Mouse (Mus musculus) CH12.LX (cell line): ENCODE results near the gene Eif2d. TPM values are rescaled to one million over a fixed set of nuclear protein-coding genes. Genes with fewer than 3 reads are reported as not detected.

Experiments used
- DNase-seq: peaks from one replicate; pipeline ENCODE4 v3.0.0-alpha.2; 2013; ENCODE audit errors: extremely low read depth
- H3K27ac ChIP-seq: 2 replicates; pipeline ENCODE4 v1.5.1; 2012; ENCODE audit warnings: low read depth, mild to moderate bottlenecking, control low read depth, moderate library complexity; ENCODE audit not compliant: insufficient read depth
- H3K27me3 ChIP-seq: replicated peaks from 2 replicates; pipeline ENCODE3; 2012; ENCODE audit warnings: inconsistent platforms
- H3K36me3 ChIP-seq, 2 experiments: replicated peaks in 1 of 2; 2 replicates each; pipeline versions ENCODE3 to v1.6.1; 2012; ENCODE audit warnings: inconsistent platforms in 1 of 2, low read length in 1 of 2, mild to moderate bottlenecking in 1 of 2, mixed read lengths in 1 of 2, moderate library complexity in 1 of 2; ENCODE audit not compliant: control insufficient read depth in 1 of 2, insufficient read depth in 1 of 2
- H3K4me1 ChIP-seq, 2 experiments: 2 replicates each; pipeline ENCODE4 v1.6.1; 2012; ENCODE audit warnings: inconsistent platforms in 1 of 2, moderate library complexity in 1 of 2; ENCODE audit not compliant: insufficient read depth in 2 of 2, control insufficient read depth in 1 of 2
- H3K4me2 ChIP-seq: 2 replicates; pipeline ENCODE4 v1.6.1; 2012; ENCODE audit warnings: low read depth, mild to moderate bottlenecking, control low read depth; ENCODE audit not compliant: poor library complexity, insufficient read depth, severe bottlenecking
- H3K4me3 ChIP-seq, 3 experiments: fragments of 150-350 bp in 1 of 3; sonication (generic) in 1 of 3; replicated peaks in 1 of 3; 2 replicates each; pipeline versions ENCODE3 to v1.5.1; 2011 to 2012; ENCODE audit warnings: low read depth in 2 of 3, low read length in 2 of 3, mild to moderate bottlenecking in 2 of 3, moderate library complexity in 2 of 3, control low read depth in 1 of 3, improper control_type of control experiment in 1 of 3, inconsistent platforms in 1 of 3, mixed read lengths in 1 of 3; ENCODE audit not compliant: poor library complexity in 1 of 3
- H3K79me2 ChIP-seq: replicated peaks from 2 replicates; pipeline ENCODE4 v1.6.1; 2012; ENCODE audit warnings: mild to moderate bottlenecking, moderate library complexity; ENCODE audit not compliant: control insufficient read depth, poor library complexity, insufficient read depth, severe bottlenecking; ENCODE audit errors: extremely low read depth
- H3K9ac ChIP-seq: 2 replicates; pipeline ENCODE4 v1.6.1; 2012; ENCODE audit warnings: low read depth, mild to moderate bottlenecking, control low read depth, moderate library complexity; ENCODE audit not compliant: insufficient read depth
- H3K9me3 ChIP-seq: replicated peaks from 2 replicates; pipeline ENCODE3; 2012; ENCODE audit warnings: low read length, inconsistent platforms, mixed read lengths
- CHD1 ChIP-seq: IDR thresholded peaks from 2 replicates; pipeline ENCODE4 v1.6.1; 2012; ENCODE audit warnings: low read depth, low read length, improper control_type of control experiment, inconsistent platforms
- CTCF ChIP-seq, 2 experiments: IDR thresholded peaks in 1 of 2; conservative IDR thresholded peaks in 1 of 2; 2 replicates each; pipeline ENCODE4 v1.5.1; 2011 to 2012; ENCODE audit warnings: low read depth in 2 of 2, low read length in 2 of 2, improper control_type of control experiment in 1 of 2, inconsistent platforms in 1 of 2, mild to moderate bottlenecking in 1 of 2, moderate library complexity in 1 of 2
- GABPA ChIP-seq: IDR thresholded peaks from 2 replicates; pipeline ENCODE4 v1.6.1; 2012; ENCODE audit warnings: low read depth, low read length, improper control_type of control experiment, inconsistent platforms; ENCODE audit not compliant: insufficient replicate concordance
- HCFC1 ChIP-seq: IDR thresholded peaks from 2 replicates; pipeline ENCODE4 v1.6.1; 2012; ENCODE audit warnings: low read depth, mild to moderate bottlenecking, inconsistent platforms, low read length, improper control_type of control experiment
- JUN ChIP-seq: IDR thresholded peaks from 2 replicates; pipeline ENCODE4 v1.6.1; 2011; ENCODE audit warnings: low read depth, mild to moderate bottlenecking, low read length, improper control_type of control experiment, moderate library complexity; ENCODE audit not compliant: insufficient read depth
- MAX ChIP-seq: IDR thresholded peaks from 2 replicates; pipeline ENCODE4 v1.6.1; 2011; ENCODE audit warnings: low read length, improper control_type of control experiment
- MAZ ChIP-seq: IDR thresholded peaks from 2 replicates; pipeline ENCODE4 v1.6.1; 2012; ENCODE audit warnings: low read depth, mild to moderate bottlenecking, inconsistent platforms, low read length, improper control_type of control experiment, moderate library complexity
- MXI1 ChIP-seq: IDR thresholded peaks from 2 replicates; pipeline ENCODE4 v1.6.1; 2011; ENCODE audit warnings: mild to moderate bottlenecking, low read depth, low read length, improper control_type of control experiment
- MYC ChIP-seq: IDR thresholded peaks from 2 replicates; pipeline ENCODE4 v1.6.1; 2011; ENCODE audit warnings: low read depth, mild to moderate bottlenecking, improper control_type of control experiment, low read length
- NELFE ChIP-seq: IDR thresholded peaks from 2 replicates; pipeline ENCODE4 v1.6.1; 2011; ENCODE audit warnings: low read depth, low read length, improper control_type of control experiment
- PAX5 ChIP-seq: IDR thresholded peaks from 2 replicates; pipeline ENCODE4 v1.6.1; 2012; ENCODE audit warnings: low read length, inconsistent platforms, mixed read lengths
- POLR2AphosphoS2 ChIP-seq: IDR thresholded peaks from 2 replicates; pipeline ENCODE4 v1.6.1; 2011; ENCODE audit warnings: low read depth, low read length, improper control_type of control experiment
- RAD21 ChIP-seq: IDR thresholded peaks from 2 replicates; pipeline ENCODE4 v1.6.1; 2011; ENCODE audit warnings: low read depth, mild to moderate bottlenecking, low read length, improper control_type of control experiment, moderate library complexity
- RCOR1 ChIP-seq: conservative IDR thresholded peaks from 2 replicates; pipeline ENCODE4 v1.6.1; 2012; ENCODE audit warnings: low read depth, mild to moderate bottlenecking, inconsistent platforms, low read length, improper control_type of control experiment
- SIN3A ChIP-seq: IDR thresholded peaks from 2 replicates; pipeline ENCODE4 v1.6.1; 2012; ENCODE audit warnings: low read length, improper control_type of control experiment, inconsistent platforms
- TBP ChIP-seq: conservative IDR thresholded peaks from 2 replicates; pipeline ENCODE4 v1.6.1; 2011; ENCODE audit warnings: low read depth, low read length, improper control_type of control experiment
- UBTF ChIP-seq: IDR thresholded peaks from 2 replicates; pipeline ENCODE4 v1.6.1; 2012; ENCODE audit warnings: low read depth, mild to moderate bottlenecking, inconsistent platforms, low read length, improper control_type of control experiment, moderate library complexity
- USF2 ChIP-seq: conservative IDR thresholded peaks from 2 replicates; pipeline ENCODE4 v1.6.1; 2011; ENCODE audit warnings: low read depth, low read length, improper control_type of control experiment
- ZKSCAN1 ChIP-seq: IDR thresholded peaks from 2 replicates; pipeline ENCODE4 v1.6.1; 2012; ENCODE audit warnings: low read depth, inconsistent platforms, low read length, improper control_type of control experiment, borderline replicate concordance
- ZMIZ1 ChIP-seq: IDR thresholded peaks from 2 replicates; pipeline ENCODE4 v1.6.1; 2012; ENCODE audit warnings: low read depth, mild to moderate bottlenecking, inconsistent platforms, low read length, improper control_type of control experiment
- ZNF384 ChIP-seq: IDR thresholded peaks from 2 replicates; pipeline ENCODE4 v1.6.1; 2012; ENCODE audit warnings: low read depth, low read length, improper control_type of control experiment, inconsistent platforms
- dilution Hi-C: fragments of 300-500 bp; cut with MboI; formaldehyde crosslinking; loops from 2 replicates; pipeline ENCODE4 v1.14.3; 2020; ENCODE audit warnings: low sequenced_read_pairs; ENCODE audit not compliant: extremely low pct_unique_long_range_greater_than_20kb, extremely low pct_ligation_motif_present
- in situ Hi-C: fragments of 300-500 bp; cut with MboI; formaldehyde crosslinking; loops from 3 replicates; pipeline ENCODE4 v1.14.3; 2019; ENCODE audit warnings: low sequenced_read_pairs, low pct_ligation_motif_present, low pct_unique_long_range_greater_than_20kb, mixed read lengths
- polyA plus RNA-seq: library from polyadenylated mRNA; unstranded; fragments of >175 nt; gene quantifications from 2 replicates; pipeline ENCODE4 v1.2.1, GENCODE M21; 2012; ENCODE audit warnings: low read depth; ENCODE audit not compliant: insufficient read length
- total RNA-seq, 2 experiments: library from RNA; depleted of rRNA; stranded (reverse); fragments of 300-350 nt in 1 of 2; fragments of >200 nt in 1 of 2; gene quantifications; 2 replicates each; pipeline ENCODE4 v1.2.3; 2012 to 2014

Gene Eif2d
- total and polyA plus RNA-seq, 3 experiments, result 46.9 to 57.2 (median 53.0) TPM

- H3K4me1 ChIP-seq, result no peaks in the 10 kb centered on the region
- dilution Hi-C loops, result no loop called here
- H3K27me3 ChIP-seq, result no peaks in the 10 kb centered on the region
- DNase-seq, result no peak
- H3K4me3 ChIP-seq, result no peak overlapping the region
- peaks cover 3% of the 10 kb centered on the region for H3K9me3 ChIP-seq
- no peaks in the 10 kb centered on the region for H3K79me2 ChIP-seq
- in situ Hi-C loops, result no loop called here
- no peak overlapping the region for H3K9ac ChIP-seq
- H3K36me3 ChIP-seq, result peaks cover 67 to 73% of the 10 kb centered on the region in 2 experiments
- no peak overlapping the region for H3K4me2 ChIP-seq
- H3K27ac ChIP-seq, result no peak overlapping the region
- TF ChIP-seq USF2, result no peak
These were observed 8.1 kb downstream of the Eif2d start for GRCm38 (mm10) chr1:131161091-131161490.

- in situ Hi-C loops, result no loop called here
- TF ChIP-seq MAX (no peak), ZKSCAN1 (no peak), NELFE (no peak), ZNF384 (no peak), UBTF (no peak), ZMIZ1 (no peak), CHD1 (no peak), HCFC1 (no peak), CTCF (conservative IDR thresholded peaks at IDR 0.05 in 1 of 2, IDR thresholded peaks at IDR 0.05 in 1 of 2; ENCODE audit: low read depth in 2 of 2, low read length in 2 of 2) (no peak), TBP (no peak), SIN3A (no peak)
- TF ChIP-seq, all 38 proteins: peak for 0
- Histone ChIP-seq H3K27ac (no peak overlapping the region), H3K79me2 (no peaks in the 10 kb centered on the region), H3K36me3 (peaks cover 80 to 86% of the 10 kb centered on the region in 2 experiments), H3K9ac (no peak overlapping the region), H3K9me3 (peaks cover 3% of the 10 kb centered on the region), H3K4me3 (no peak overlapping the region), H3K27me3 (no peaks in the 10 kb centered on the region), H3K4me2 (no peak overlapping the region), H3K4me1 (no peaks in the 10 kb centered on the region)
- no peak for DNase-seq
- dilution Hi-C loops, result no loop called here
These were observed 11.4 kb downstream of the Eif2d start for GRCm38 (mm10) chr1:131164427-131164826.

- in situ Hi-C loops (no loop called here), dilution Hi-C loops (no loop called here)
- H3K36me3 ChIP-seq, result peaks cover 83 to 94% of the 10 kb centered on the region in 2 experiments
- H3K9me3 ChIP-seq, result no peaks in the 10 kb centered on the region
- no peak overlapping the region for H3K9ac ChIP-seq
- TF ChIP-seq POLR2AphosphoS2, result no peak
- no peak for TF ChIP-seq RAD21
- no peak for TF ChIP-seq JUN
- TF ChIP-seq ZNF384, result no peak
- no peak for TF ChIP-seq MYC
- TF ChIP-seq ZMIZ1, result no peak
- TF ChIP-seq PAX5, result no peak
- TF ChIP-seq MAX, result no peak
- TF ChIP-seq ZKSCAN1, result no peak
- TF ChIP-seq RCOR1, result no peak
- TF ChIP-seq TBP, result no peak
- TF ChIP-seq MXI1, result no peak
- no peak for TF ChIP-seq CTCF (conservative IDR thresholded peaks at IDR 0.05 in 1 of 2, IDR thresholded peaks at IDR 0.05 in 1 of 2; ENCODE audit: low read depth in 2 of 2, low read length in 2 of 2)
- TF ChIP-seq MAZ, result no peak
- no peak for TF ChIP-seq GABPA
- TF ChIP-seq SIN3A, result no peak
- TF ChIP-seq UBTF, result no peak
- no peak overlapping the region for H3K4me2 ChIP-seq
- H3K27ac ChIP-seq, result no peak overlapping the region
- DNase-seq, result no peak
- no peaks in the 10 kb centered on the region for H3K79me2 ChIP-seq
- H3K27me3 ChIP-seq, result no peaks in the 10 kb centered on the region
- no peaks in the 10 kb centered on the region for H3K4me1 ChIP-seq
- no peak overlapping the region for H3K4me3 ChIP-seq
These were observed 14.6 kb downstream of the Eif2d start for GRCm38 (mm10) chr1:131167612-131168011.
